Mouse (Mus musculus) heart, embryonic 13.5 days (tissue): Measurements from ENCODE around the gene Palb2. TPM values are rescaled to one million over a fixed set of nuclear protein-coding genes. Genes with fewer than 3 reads are reported as not detected.
A peak's percentile ranks its signal among the peaks of the same experiment; 100 is the strongest.

Source experiments
- ATAC-seq: fragments of 200-750 bp; cut with Nextera tagmentation; 2 replicates; pipeline ENCODE4 v1.8.0; 2017; ENCODE audit warnings: moderate TSS enrichment; ENCODE audit not compliant: insufficient number of reproducible peaks, low FRiP score, low TSS enrichment; ENCODE audit errors: extremely low read depth
- H3K27ac ChIP-seq: fragments of 300-500 bp; sonication (generic); replicated peaks from 2 replicates; pipeline ENCODE4 v1.5.1; 2015; ENCODE audit warnings: moderate library complexity, mild to moderate bottlenecking, inconsistent platforms
- H3K27me3 ChIP-seq: fragments of 300-500 bp; sonication (generic); replicated peaks from 2 replicates; pipeline ENCODE4 v1.6.1; 2015; ENCODE audit warnings: mild to moderate bottlenecking, inconsistent platforms
- H3K36me3 ChIP-seq: fragments of 300-500 bp; sonication (generic); 2 replicates; pipeline ENCODE4 v1.6.1; 2015; ENCODE audit warnings: mild to moderate bottlenecking, inconsistent platforms
- H3K4me1 ChIP-seq: fragments of 300-500 bp; sonication (generic); 2 replicates; pipeline ENCODE4 v1.6.1; 2015; ENCODE audit warnings: inconsistent platforms
- H3K4me2 ChIP-seq: fragments of 300-500 bp; sonication (generic); 2 replicates; pipeline ENCODE4 v1.6.1; 2015; ENCODE audit warnings: inconsistent platforms, mild to moderate bottlenecking, moderate library complexity
- H3K4me3 ChIP-seq: fragments of 300-500 bp; sonication (generic); 2 replicates; pipeline ENCODE4 v1.5.1; 2015; ENCODE audit warnings: moderate library complexity, mild to moderate bottlenecking, inconsistent platforms
- H3K9ac ChIP-seq: fragments of 300-500 bp; sonication (generic); 2 replicates; pipeline ENCODE4 v1.6.1; 2015; ENCODE audit warnings: inconsistent platforms, mild to moderate bottlenecking, moderate library complexity
- H3K9me3 ChIP-seq: fragments of 300-500 bp; sonication (generic); 2 replicates; pipeline ENCODE4 v1.6.1; 2016; ENCODE audit warnings: inconsistent platforms
- WGBS: fragments of 180-500 bp; shearing (Covaris S2); methylation state at CpG from one replicate; pipeline ENCODE4 v1.1.7; 2015; ENCODE audit warnings: mixed read lengths; 5-methylcytosine and 5-hydroxymethylcytosine counted together
- polyA plus RNA-seq: library from polyadenylated mRNA; unstranded; fragments of >200 nt; fragmentation: Nextera tagmentation; extraction: Ambion mirVana; gene quantifications from 2 replicates; pipeline ENCODE4 v1.2.1, GENCODE M21; 2015

Gene Palb2
- polyA plus RNA-seq, 1 experiment from 2014 or later, result 9.5 TPM

GRCm38 (mm10) chr7:122098009-122098408, 34.8 kb downstream of the Palb2 start:
- ATAC-seq, result no peak
- H3K9ac ChIP-seq, result no peak overlapping the region
- no peak overlapping the region for H3K4me3 ChIP-seq
- no peak overlapping the region for H3K4me2 ChIP-seq
- no peak overlapping the region for H3K27ac ChIP-seq
- H3K36me3 ChIP-seq, result peaks cover 64% of the 10 kb centered on the region
- no peaks in the 10 kb centered on the region for H3K9me3 ChIP-seq
- peaks cover 20% of the 10 kb centered on the region for H3K4me1 ChIP-seq
- no peaks in the 10 kb centered on the region for H3K27me3 ChIP-seq
- 92% methylated on average over 3 of the region's 3 CpGs for WGBS

DNA sequence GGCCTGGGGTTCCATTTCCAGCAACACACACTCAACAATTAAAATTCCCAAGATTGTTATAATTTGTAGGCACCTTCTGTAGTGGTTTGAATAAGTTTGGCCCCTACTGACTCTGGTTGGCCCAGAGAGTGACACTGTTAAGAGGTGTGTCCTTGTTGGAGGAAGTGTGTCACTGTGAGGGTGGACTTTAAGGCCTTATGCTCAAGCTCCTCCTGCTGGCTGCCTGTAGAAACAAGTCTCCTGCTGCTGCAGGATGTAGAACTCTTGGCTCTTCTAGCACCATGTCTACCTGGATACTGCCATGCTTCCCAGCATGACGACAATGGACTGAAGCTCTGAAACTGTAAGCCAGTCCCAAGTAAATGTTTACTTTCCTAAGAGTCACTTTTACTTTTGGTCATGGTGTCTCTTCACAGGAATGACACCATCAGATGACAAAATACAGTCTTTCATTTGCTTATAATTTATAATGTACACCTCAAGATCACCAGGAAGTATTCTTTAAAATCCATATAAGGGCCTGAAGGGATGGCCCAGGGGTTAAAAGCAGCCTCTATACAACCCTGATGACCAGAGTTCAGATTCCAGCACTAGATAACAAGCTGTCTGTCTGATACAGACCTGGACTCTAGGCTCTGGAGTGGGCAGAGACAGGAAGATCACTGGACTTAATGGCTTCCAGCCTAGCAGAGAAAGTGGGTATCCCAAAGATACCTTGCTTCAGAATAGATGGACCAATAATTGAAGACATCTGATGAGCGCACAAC, 38.0 kb downstream of the Palb2 start:
- Histone ChIP-seq H3K27ac (no peak overlapping the region), H3K9me3 (no peaks in the 10 kb centered on the region), H3K4me3 (no peak overlapping the region), H3K36me3 (peaks cover 93% of the 10 kb centered on the region), H3K4me2 (no peak overlapping the region), H3K4me1 (peaks cover 6% of the 10 kb centered on the region), H3K9ac (no peak overlapping the region), H3K27me3 (no peaks in the 10 kb centered on the region)
- 96% methylated on average over 2 of the region's 2 CpGs for WGBS
- ATAC-seq, result no peak

GRCm38 (mm10) chr7:122087195-122087982, 45.4 kb downstream of the Palb2 start:
- no peak overlapping the region for H3K4me3 ChIP-seq
- no peak for ATAC-seq
- no peak overlapping the region for H3K4me2 ChIP-seq
- no peak overlapping the region for H3K9ac ChIP-seq
- WGBS, result 87% methylated on average over 11 of the region's 11 CpGs
- H3K4me1 ChIP-seq, result peaks cover 9% of the 10 kb centered on the region
- peaks cover 98% of the 10 kb centered on the region for H3K36me3 ChIP-seq
- no peaks in the 10 kb centered on the region for H3K9me3 ChIP-seq
- no peak overlapping the region for H3K27ac ChIP-seq
- no peaks in the 10 kb centered on the region for H3K27me3 ChIP-seq

DNA sequence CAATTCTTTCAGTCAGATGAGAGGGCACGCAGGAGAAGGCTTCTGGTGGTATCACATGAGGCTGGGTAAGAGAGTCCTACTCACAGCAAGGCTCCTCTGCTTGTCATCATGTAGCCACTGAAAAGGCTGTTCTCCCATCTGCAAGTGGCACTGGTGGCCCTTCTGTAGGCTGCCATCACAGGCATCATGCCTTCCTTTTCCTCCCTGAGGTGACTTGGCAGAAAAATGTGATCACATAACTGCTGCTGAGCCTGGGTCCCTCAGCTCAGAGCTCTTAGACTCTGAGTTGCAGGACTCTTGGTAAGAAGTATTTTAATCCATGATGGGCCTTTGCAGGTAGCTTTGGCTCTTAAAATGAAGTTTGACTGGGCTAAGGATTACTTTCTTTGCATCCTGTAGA, 51.7 kb downstream of the Palb2 start:
- WGBS, result 97% methylated on average over 1 of the region's 1 CpGs
- no peak overlapping the region for H3K4me2 ChIP-seq
- H3K4me1 ChIP-seq, result peaks cover 9% of the 10 kb centered on the region
- peaks cover 98% of the 10 kb centered on the region for H3K36me3 ChIP-seq
- no peak overlapping the region for H3K27ac ChIP-seq
- no peaks in the 10 kb centered on the region for H3K9me3 ChIP-seq
- no peak for ATAC-seq
- H3K4me3 ChIP-seq, result no peak overlapping the region
- peak overlapping the region; percentile 6; the same call in 1 of the 2 replicates for H3K9ac ChIP-seq
- no peaks in the 10 kb centered on the region for H3K27me3 ChIP-seq

DNA sequence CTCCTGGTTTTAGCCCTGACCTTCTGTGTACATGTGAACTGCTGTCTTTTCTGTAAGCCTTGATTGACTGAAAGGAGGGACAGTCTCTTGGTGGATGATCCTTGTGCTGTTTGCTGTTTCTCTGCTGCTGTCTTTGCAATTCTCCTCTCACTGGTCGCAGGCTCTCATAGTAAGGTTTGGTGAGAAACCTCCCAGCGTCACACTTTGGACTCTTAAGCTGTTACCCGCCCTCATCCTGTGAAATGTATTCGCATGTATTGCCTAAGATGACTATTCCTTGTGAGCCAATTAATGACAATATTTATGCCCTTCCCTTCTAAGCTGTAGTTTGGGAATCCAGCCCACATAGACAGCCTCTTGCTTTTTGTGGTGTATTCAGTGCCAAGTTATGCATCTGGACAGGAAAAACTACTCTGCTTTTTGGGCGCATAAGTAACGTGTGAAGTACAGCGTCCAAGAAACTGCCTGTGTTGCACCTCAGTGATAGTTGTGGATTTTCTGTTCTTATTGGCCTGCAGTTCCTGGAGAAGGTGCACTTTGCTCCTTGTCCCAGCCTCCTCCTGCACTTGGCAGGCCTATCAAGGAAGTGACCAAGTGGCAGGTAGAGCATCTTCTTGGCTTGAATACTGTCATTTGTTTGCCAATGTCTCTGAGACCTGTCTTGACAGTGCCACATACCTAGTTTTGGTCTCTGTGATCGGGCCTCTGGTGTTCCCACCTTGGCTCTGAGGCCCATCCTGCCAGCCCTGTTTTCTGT, 52.8 kb downstream of the Palb2 start:
- H3K4me3 ChIP-seq, result no peak overlapping the region
- no peak overlapping the region for H3K4me2 ChIP-seq
- H3K9ac ChIP-seq, result no peak overlapping the region
- peaks cover 7% of the 10 kb centered on the region for H3K4me1 ChIP-seq
- ATAC-seq, result no peak
- H3K27me3 ChIP-seq, result no peaks in the 10 kb centered on the region
- WGBS, result 88% methylated on average over 8 of the region's 8 CpGs
- peaks cover 98% of the 10 kb centered on the region for H3K36me3 ChIP-seq
- H3K9me3 ChIP-seq, result no peaks in the 10 kb centered on the region
- no peak overlapping the region for H3K27ac ChIP-seq

GRCm38 (mm10) chr7:122074374-122074773, 58.4 kb downstream of the Palb2 start:
- 65% methylated on average over 3 of the region's 3 CpGs for WGBS
- Histone ChIP-seq H3K4me3 (no peak overlapping the region), H3K27me3 (no peaks in the 10 kb centered on the region), H3K9ac (no peak overlapping the region), H3K9me3 (no peaks in the 10 kb centered on the region), H3K36me3 (peaks cover 99% of the 10 kb centered on the region), H3K27ac (no peak overlapping the region), H3K4me2 (no peak overlapping the region), H3K4me1 (peaks cover 12% of the 10 kb centered on the region)
- ATAC-seq, result no peak

DNA sequence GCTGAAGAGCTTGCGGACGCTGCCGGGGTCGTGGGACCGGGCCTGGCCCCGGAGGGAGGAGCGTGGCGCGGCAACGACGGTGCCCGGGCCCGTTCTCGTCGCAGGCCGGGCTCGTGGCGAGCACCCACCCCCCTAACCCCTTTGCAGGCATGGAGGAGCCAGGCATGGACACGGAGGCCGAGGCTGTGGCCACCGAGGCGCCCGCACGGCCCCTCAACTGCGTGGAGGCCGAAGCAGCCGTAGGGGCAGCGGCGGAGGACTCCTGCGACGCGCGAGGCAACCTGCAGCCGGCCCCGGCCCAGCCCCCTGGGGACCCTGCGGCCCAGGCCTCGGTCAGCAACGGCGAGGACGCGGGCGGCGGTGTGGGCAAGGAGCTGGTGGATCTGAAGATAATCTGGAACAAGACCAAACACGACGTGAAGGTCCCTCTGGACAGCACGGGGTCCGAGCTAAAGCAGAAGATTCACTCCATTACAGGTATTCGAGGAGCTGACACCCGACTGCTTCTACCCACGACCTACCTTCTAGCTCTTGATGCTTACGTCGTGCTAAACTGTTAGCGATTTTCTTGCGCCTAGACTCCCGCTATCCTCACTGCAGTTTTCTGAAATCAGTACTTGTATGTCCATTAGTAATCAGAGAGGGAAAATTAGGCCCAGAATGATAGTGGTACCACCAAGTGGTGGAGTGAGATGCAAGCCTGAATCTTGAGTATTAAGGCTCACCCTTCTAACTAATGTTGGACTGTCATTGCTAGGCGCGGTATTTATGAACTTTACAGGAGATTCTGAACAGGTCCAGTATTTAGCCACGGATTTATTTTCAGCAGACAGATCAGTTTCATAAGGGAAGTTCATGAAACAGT, 65.0 kb downstream of the Palb2 start:
- 0 out of 2 replicates have a peak, but pooled peaks have one; percentile 10 for ATAC-seq
- Histone ChIP-seq H3K9me3 (no peaks in the 10 kb centered on the region), H3K4me2 (peak overlapping the region; percentile 90), H3K36me3 (peaks cover 44% of the 10 kb centered on the region), H3K27me3 (no peaks in the 10 kb centered on the region), H3K27ac (peak overlapping the region; percentile 97), H3K4me1 (peaks cover 38% of the 10 kb centered on the region), H3K4me3 (peak overlapping the region; percentile 81), H3K9ac (peak overlapping the region; percentile 94)
- 1% methylated on average over 58 of the region's 58 CpGs for WGBS

DNA sequence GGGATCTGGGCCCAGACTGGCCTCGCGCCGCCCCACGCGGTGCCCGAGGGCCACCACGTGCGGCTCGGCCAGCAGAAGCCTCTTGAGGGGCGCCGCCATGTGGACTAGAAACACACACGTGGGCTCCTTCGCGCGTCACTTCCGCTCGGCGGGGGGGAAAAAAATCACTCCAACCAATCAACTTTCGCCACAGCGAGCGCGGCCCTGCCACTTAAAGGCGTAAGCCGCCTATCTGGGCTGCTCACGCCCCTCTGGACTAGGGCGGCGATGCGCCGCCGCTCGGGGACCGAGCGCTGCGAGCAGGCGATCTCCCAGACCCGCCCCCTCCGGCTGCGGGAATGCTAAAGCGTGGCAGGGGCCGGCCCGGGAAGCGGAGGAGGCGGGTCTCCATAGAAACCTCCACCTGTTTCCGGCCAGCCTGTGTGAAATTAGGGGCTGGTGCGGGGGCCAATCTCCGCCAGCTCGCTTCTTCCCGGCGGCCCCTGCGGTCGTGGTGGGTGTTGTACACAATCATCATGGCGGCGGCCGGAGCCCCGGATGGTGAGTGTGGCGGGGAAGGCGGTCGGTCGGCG, 65.8 kb downstream of the Palb2 start, which contains the start of the genes Ubfd1 and Ears2:
Ubfd1 (plus strand) TSS at position 231 of the 572 bp plus-strand sequence.
Ears2 (minus strand) TSS at position 319 of the 572 bp plus-strand sequence.
- under 1% methylated on average over 58 of the region's 60 CpGs for WGBS
- peak; percentile 97 for ATAC-seq
- Histone ChIP-seq H3K4me3 (peak within 1 kb of the TSS; percentile 81), H3K9ac (peak within 1 kb of the TSS; percentile 94), H3K4me2 (peak within 1 kb of the TSS; percentile 90), H3K27me3 (no peaks in the 10 kb centered on the region), H3K27ac (peak within 1 kb of the TSS; percentile 97), H3K9me3 (no peaks in the 10 kb centered on the region), H3K4me1 (peaks cover 38% of the 10 kb centered on the region), H3K36me3 (peaks cover 44% of the 10 kb centered on the region)

- Histone ChIP-seq H3K9me3 (no peaks in the 10 kb centered on the region), H3K4me3 (peak overlapping the region; percentile 81), H3K4me2 (peak overlapping the region; percentile 90), H3K27me3 (no peaks in the 10 kb centered on the region), H3K27ac (peak overlapping the region; percentile 97), H3K36me3 (peaks cover 44% of the 10 kb centered on the region), H3K9ac (peak overlapping the region; percentile 94), H3K4me1 (peaks cover 38% of the 10 kb centered on the region)
- WGBS, result 14% methylated on average over 31 of the region's 31 CpGs
- ATAC-seq, result no peak
Measured at GRCm38 (mm10) chr7:122066102-122066944, 66.5 kb downstream of the Palb2 start.
